Mouse (Mus musculus): Measurements from ENCODE around the gene Gm3448.
A peak's percentile ranks its signal among the peaks of the same experiment; 100 is the strongest.
"Not testable (repeated sequence)": the region's sequence is repeated elsewhere in the genome, so short reads cannot be mapped to it uniquely, and the experiment has no call there.

Gm3448 gene

GRCm38 (mm10) chr17:15031414-15031813 is 9.9 kb downstream of the Gm3448 start:
- DNase-seq (ENCODE audit: inconsistent ontology term) = not testable (repeated sequence)

- DNase-seq (ENCODE audit: inconsistent ontology term) = not testable (repeated sequence)
Measured at GRCm38 (mm10) chr17:15025513-15025912, 15.8 kb downstream of the Gm3448 start.

GRCm38 (mm10) chr17:15024502-15025193 is 16.7 kb downstream of the Gm3448 start:
- not testable (repeated sequence) for DNase-seq (ENCODE audit: inconsistent ontology term)

- not testable (repeated sequence) for DNase-seq (ENCODE audit: inconsistent ontology term)
Measured at GRCm38 (mm10) chr17:15023878-15024492, 17.4 kb downstream of the Gm3448 start.

- DNase-seq (ENCODE audit: inconsistent ontology term) = not testable (repeated sequence)
Measured at GRCm38 (mm10) chr17:15021503-15022220, 19.7 kb downstream of the Gm3448 start.

GRCm38 (mm10) chr17:15009706-15010413 is 31.5 kb downstream of the Gm3448 start, which contains the start of gene Gm3435:
TSS of gene Gm3435 (plus strand) at chr17:15010176.
- DNase-seq (ENCODE audit: inconsistent ontology term) = not testable (repeated sequence)

- DNase-seq (ENCODE audit: inconsistent ontology term) = not testable (repeated sequence)
Measured at GRCm38 (mm10) chr17:15009088-15009487, 32.2 kb downstream of the Gm3448 start.

GRCm38 (mm10) chr17:15000047-15000446 is 41.3 kb downstream of the Gm3448 start:
- DNase-seq (ENCODE audit: inconsistent ontology term) = not testable (repeated sequence)

- not testable (repeated sequence) for DNase-seq (ENCODE audit: inconsistent ontology term)
Measured at GRCm38 (mm10) chr17:14994140-14994539, 47.2 kb downstream of the Gm3448 start.

GRCm38 (mm10) chr17:14993139-14993832 is 48.1 kb downstream of the Gm3448 start:
- DNase-seq (ENCODE audit: inconsistent ontology term) = not testable (repeated sequence)

- not testable (repeated sequence) for DNase-seq (ENCODE audit: inconsistent ontology term)
Measured at GRCm38 (mm10) chr17:14992522-14993138, 48.7 kb downstream of the Gm3448 start.

GRCm38 (mm10) chr17:14990116-14990702 is 51.1 kb downstream of the Gm3448 start:
- DNase-seq (ENCODE audit: inconsistent ontology term) = not testable (repeated sequence)

GRCm38 (mm10) chr17:14978362-14979038 is 62.8 kb downstream of the Gm3448 start, which contains the start of the genes 9030025P20Rik and Gm3417:
TSS of gene 9030025P20Rik (plus strand) at chr17:14978468.
TSS of gene Gm3417 (minus strand) at chr17:14978790.
- DNase-seq (ENCODE audit: inconsistent ontology term) = not testable (repeated sequence)

GRCm38 (mm10) chr17:14977718-14978361 is 63.5 kb downstream of the Gm3448 start:
- not testable (repeated sequence) for DNase-seq (ENCODE audit: inconsistent ontology term)

- DNase-seq (ENCODE audit: inconsistent ontology term) = not testable (repeated sequence)
Measured at GRCm38 (mm10) chr17:14968373-14968913, 72.9 kb downstream of the Gm3448 start.

GRCm38 (mm10) chr17:14961557-14962154 is 79.7 kb downstream of the Gm3448 start:
- DNase-seq (ENCODE audit: inconsistent ontology term) = not testable (repeated sequence)

GRCm38 (mm10) chr17:14960951-14961556 is 80.3 kb downstream of the Gm3448 start, which contains the start of gene Phf10:
TSS of gene Phf10 (minus strand) at chr17:14961273.
- peak; percentile 31 for DNase-seq (ENCODE audit: inconsistent ontology term)

GRCm38 (mm10) chr17:14960520-14960919 is 80.8 kb downstream of the Gm3448 start:
- DNase-seq (ENCODE audit: inconsistent ontology term) = peak; percentile 11

Data from Muller cell, postnatal 12 days (primary cell).